Mouse (Mus musculus): ENCODE results near the gene Pik3c2b. TPM values are rescaled to one million over a fixed set of nuclear protein-coding genes. Genes with fewer than 3 reads are reported as not detected.

Gene Pik3c2b
- polyA plus RNA-seq, 1 experiment from 2014 or later: 16.3 TPM

DNA sequence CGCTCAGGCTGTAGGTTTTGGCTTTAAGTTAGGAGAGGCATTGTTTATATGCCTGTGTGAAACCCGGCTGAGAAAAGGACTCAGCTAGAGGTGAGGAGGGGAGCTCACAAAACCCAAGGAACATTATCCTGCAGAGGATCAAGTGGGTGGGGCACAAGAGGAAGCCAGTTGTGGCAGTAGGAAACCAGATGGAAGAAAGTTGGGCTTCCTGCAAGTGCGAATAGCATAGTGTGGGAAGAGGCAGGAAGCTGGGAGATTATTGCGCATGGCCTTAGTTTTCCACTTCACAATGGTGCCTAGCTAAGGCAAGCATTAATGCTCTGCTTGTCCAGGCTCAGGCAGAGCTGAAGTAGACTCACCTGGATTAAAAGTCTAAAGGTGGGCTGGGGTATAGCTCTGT, 15.2 kb downstream of the Pik3c2b start:
- DNase-seq (ENCODE audit: low spot score, missing footprints) (no peak), ATAC-seq (ENCODE audit: low FRiP score) (no peak)
- Histone ChIP-seq H3K9me3 (ENCODE audit: control insufficient read depth, low read length) (no peaks in the 10 kb centered on the region), H3K27me3 (ENCODE audit: control insufficient read depth, insufficient read depth, low read length) (no peaks in the 10 kb centered on the region), H3K36me3 (ENCODE audit: control insufficient read depth, insufficient read depth, low read length) (peaks cover 5% of the 10 kb centered on the region; the same call in 1 of the 2 replicates), H3K9ac (ENCODE audit: low read length) (no peak overlapping the region), H3K4me1 (ENCODE audit: control insufficient read depth, insufficient read depth, low read length) (no peaks in the 10 kb centered on the region), H3K4me2 (no peak overlapping the region), H3K4me3 (ENCODE audit: low read depth, low read length) (no peak overlapping the region), H3K27ac (ENCODE audit: low read depth, low read length) (no peak overlapping the region)
- 54% methylated on average over 4 of the region's 4 CpGs for WGBS

DNA sequence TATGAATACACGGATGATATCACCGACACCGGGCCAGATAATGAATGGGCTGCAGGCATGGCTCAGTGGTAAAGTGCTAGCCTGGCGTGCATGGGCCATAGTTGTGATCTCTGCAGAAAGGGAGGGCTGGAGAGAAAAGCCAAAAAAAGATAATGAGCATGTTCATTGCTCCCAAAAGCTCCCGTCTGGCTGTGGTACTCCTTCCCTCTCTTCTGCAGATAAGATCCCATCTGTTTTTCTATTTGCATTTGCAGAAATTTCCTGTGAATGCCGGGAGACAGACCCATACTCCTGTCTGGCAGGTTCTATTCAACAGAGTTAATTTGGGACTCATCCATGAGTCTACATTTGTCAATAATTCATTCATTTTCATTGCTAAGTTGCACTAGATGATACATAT, 17.7 kb downstream of the Pik3c2b start:
- ATAC-seq (ENCODE audit: low FRiP score) (no peak), DNase-seq (ENCODE audit: low spot score, missing footprints) (no peak)
- H3K4me3 ChIP-seq (ENCODE audit: low read depth, low read length): no peak overlapping the region
- H3K9me3 ChIP-seq (ENCODE audit: control insufficient read depth, low read length): no peaks in the 10 kb centered on the region
- H3K4me2 ChIP-seq: no peak overlapping the region
- WGBS: 96% methylated on average over 6 of the region's 6 CpGs
- H3K36me3 ChIP-seq (ENCODE audit: control insufficient read depth, insufficient read depth, low read length): peaks cover 13% of the 10 kb centered on the region; the same call in 1 of the 2 replicates
- no peaks in the 10 kb centered on the region for H3K4me1 ChIP-seq (ENCODE audit: control insufficient read depth, insufficient read depth, low read length)
- H3K9ac ChIP-seq (ENCODE audit: low read length): no peak overlapping the region
- no peak overlapping the region for H3K27ac ChIP-seq (ENCODE audit: low read depth, low read length)
- H3K27me3 ChIP-seq (ENCODE audit: control insufficient read depth, insufficient read depth, low read length): no peaks in the 10 kb centered on the region

DNA sequence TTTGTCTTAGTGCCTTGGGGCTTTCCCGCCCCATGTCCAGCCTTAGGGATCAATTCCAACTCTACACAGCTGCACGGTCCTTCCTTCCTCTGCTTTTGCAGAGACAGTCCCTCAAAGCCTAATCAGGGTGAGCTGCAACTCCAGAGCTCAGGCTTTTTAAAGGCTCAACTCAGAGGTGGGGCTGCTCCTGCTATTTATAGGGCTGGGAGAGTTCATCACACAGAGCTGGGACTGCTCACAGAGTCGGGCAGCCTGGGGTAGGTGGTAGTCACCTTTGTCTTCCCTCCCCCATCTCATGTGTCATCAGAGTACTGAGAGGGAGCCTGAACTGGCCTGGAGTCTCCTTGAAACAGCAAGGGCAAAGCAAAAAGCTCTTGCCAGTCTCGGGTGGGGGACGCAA, 22.8 kb downstream of the Pik3c2b start:
- H3K9me3 ChIP-seq (ENCODE audit: control insufficient read depth, low read length): no peaks in the 10 kb centered on the region
- no peak for DNase-seq (ENCODE audit: low spot score, missing footprints)
- no peaks in the 10 kb centered on the region; the same call in 1 of the 2 replicates for H3K4me1 ChIP-seq (ENCODE audit: control insufficient read depth, insufficient read depth, low read length)
- no peak overlapping the region for H3K4me2 ChIP-seq
- no peak overlapping the region for H3K27ac ChIP-seq (ENCODE audit: low read depth, low read length)
- WGBS: 70% methylated on average over 5 of the region's 5 CpGs
- no peak overlapping the region for H3K4me3 ChIP-seq (ENCODE audit: low read depth, low read length)
- H3K36me3 ChIP-seq (ENCODE audit: control insufficient read depth, insufficient read depth, low read length): peaks cover 13% of the 10 kb centered on the region; the same call in 1 of the 2 replicates
- no peak overlapping the region for H3K9ac ChIP-seq (ENCODE audit: low read length)
- no peaks in the 10 kb centered on the region for H3K27me3 ChIP-seq (ENCODE audit: control insufficient read depth, insufficient read depth, low read length)
- ATAC-seq (ENCODE audit: low FRiP score): no peak

DNA sequence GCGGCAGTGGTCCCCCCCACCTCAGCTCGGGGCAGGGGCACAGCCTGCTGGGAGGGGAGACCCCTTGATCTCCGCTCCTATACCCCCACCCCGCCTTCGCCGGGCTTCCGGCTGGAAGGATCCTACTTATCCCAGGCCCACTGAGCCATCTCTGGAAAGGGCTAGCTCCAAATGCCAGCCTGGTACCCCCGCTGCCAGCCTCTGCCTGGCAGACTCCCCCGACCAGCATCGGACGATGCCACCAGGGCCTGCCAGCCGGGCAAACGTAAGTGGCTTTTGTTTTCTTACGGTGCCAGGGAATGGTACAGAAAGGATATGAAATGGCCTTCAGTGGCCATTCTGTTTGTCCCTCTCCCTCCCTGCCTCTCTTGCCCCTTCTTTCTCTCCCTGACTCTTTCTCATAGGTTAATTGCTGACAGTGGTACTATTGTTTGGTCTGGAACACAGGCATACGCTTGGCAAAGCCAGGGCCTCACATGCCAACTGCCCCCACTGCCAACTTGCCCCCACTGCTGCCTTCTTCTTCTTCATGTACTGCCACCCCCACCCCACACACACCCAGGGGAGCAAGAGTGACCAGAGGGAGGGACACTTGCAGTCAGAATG, 23.3 kb downstream of the Pik3c2b start:
- H3K27me3 ChIP-seq (ENCODE audit: control insufficient read depth, insufficient read depth, low read length): no peaks in the 10 kb centered on the region
- no peaks in the 10 kb centered on the region for H3K9me3 ChIP-seq (ENCODE audit: control insufficient read depth, low read length)
- H3K27ac ChIP-seq (ENCODE audit: low read depth, low read length): no peak overlapping the region
- ATAC-seq (ENCODE audit: low FRiP score): no peak
- no peak overlapping the region for H3K4me3 ChIP-seq (ENCODE audit: low read depth, low read length)
- no peak overlapping the region for H3K9ac ChIP-seq (ENCODE audit: low read length)
- H3K4me1 ChIP-seq (ENCODE audit: control insufficient read depth, insufficient read depth, low read length): no peaks in the 10 kb centered on the region; the same call in 1 of the 2 replicates
- peaks cover 13% of the 10 kb centered on the region; the same call in 1 of the 2 replicates for H3K36me3 ChIP-seq (ENCODE audit: control insufficient read depth, insufficient read depth, low read length)
- no peak for DNase-seq (ENCODE audit: low spot score, missing footprints)
- WGBS: 94% methylated on average over 15 of the region's 15 CpGs
- no peak overlapping the region for H3K4me2 ChIP-seq

DNA sequence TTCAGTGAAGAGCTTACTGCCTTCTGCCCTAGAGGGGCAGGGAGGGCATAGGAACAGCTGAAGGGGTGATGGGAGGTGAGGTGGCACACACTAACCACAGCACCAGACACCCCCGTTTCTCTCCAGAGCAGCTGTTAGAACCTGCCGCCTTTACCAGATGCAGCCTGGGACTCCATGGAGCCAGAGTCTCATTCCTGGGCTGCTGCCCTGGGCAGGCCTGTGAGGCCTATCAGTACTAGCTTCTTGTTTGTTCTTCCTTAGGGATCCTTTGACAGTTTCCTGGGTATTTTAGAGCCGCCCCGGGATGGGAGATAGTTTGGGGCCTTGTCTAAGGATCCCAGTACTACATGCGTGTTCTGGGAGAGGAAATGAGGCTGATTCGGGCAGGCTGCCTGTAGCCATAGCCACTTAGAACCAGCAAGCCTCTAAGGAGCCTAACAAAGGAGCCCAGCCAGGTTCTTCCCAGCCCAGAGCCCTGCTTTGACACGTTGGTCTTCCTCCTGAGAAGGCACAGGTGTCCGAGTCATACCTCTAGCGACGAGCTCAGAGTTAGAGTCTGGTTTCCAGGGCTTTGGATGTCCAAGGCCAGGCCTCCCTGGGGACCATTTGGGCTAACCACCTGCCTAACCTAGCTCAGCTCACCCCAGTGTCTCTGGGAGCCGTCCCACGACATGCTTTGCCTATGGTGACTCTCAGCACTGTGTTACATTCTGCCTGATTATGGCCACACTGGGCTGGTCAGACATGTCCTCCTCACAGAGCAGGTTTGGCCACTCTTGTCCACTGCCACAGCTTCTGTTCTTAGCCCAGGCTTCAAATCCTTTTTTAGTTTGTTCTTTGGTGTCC, 24.0 kb downstream of the Pik3c2b start:
- H3K4me3 ChIP-seq (ENCODE audit: low read depth, low read length): no peak overlapping the region
- DNase-seq (ENCODE audit: low spot score, missing footprints) (no peak), ATAC-seq (ENCODE audit: low FRiP score) (no peak)
- H3K4me1 ChIP-seq (ENCODE audit: control insufficient read depth, insufficient read depth, low read length): no peaks in the 10 kb centered on the region; the same call in 1 of the 2 replicates
- no peaks in the 10 kb centered on the region for H3K27me3 ChIP-seq (ENCODE audit: control insufficient read depth, insufficient read depth, low read length)
- peaks cover 12% of the 10 kb centered on the region for H3K36me3 ChIP-seq (ENCODE audit: control insufficient read depth, insufficient read depth, low read length)
- H3K4me2 ChIP-seq: no peak overlapping the region
- WGBS: 86% methylated on average over 12 of the region's 12 CpGs
- H3K9me3 ChIP-seq (ENCODE audit: control insufficient read depth, low read length): no peaks in the 10 kb centered on the region
- H3K9ac ChIP-seq (ENCODE audit: low read length): no peak overlapping the region
- H3K27ac ChIP-seq (ENCODE audit: low read depth, low read length): no peak overlapping the region

DNA sequence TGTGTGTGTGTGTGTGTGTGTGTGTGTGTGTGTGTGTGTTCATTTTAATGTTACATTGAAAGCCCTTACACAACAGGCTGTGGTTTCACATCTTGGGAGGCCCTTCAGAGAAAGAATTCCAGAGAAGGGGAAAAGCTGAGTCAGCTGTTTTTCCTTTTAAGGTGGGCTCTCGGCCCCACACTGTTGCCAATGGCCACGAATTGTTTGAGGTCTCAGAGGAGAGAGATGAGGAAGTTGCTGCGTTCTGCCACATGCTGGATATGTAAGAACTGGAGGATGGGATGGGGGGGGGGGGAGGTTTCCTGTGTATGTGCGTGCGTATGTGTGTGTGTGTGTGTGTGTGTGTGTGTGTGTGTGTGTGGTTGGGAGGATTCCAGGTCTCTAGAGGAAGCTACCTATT, 24.7 kb downstream of the Pik3c2b start:
- Histone ChIP-seq H3K27ac (ENCODE audit: low read depth, low read length) (no peak overlapping the region), H3K4me1 (ENCODE audit: control insufficient read depth, insufficient read depth, low read length) (no peaks in the 10 kb centered on the region; the same call in 1 of the 2 replicates), H3K4me3 (ENCODE audit: low read depth, low read length) (no peak overlapping the region), H3K4me2 (no peak overlapping the region), H3K27me3 (ENCODE audit: control insufficient read depth, insufficient read depth, low read length) (no peaks in the 10 kb centered on the region), H3K36me3 (ENCODE audit: control insufficient read depth, insufficient read depth, low read length) (peaks cover 17% of the 10 kb centered on the region), H3K9ac (ENCODE audit: low read length) (no peak overlapping the region), H3K9me3 (ENCODE audit: control insufficient read depth, low read length) (no peaks in the 10 kb centered on the region)
- ATAC-seq (ENCODE audit: low FRiP score): no peak
- DNase-seq (ENCODE audit: low spot score, missing footprints): no peak
- WGBS: 47% methylated on average over 3 of the region's 5 CpGs

DNA sequence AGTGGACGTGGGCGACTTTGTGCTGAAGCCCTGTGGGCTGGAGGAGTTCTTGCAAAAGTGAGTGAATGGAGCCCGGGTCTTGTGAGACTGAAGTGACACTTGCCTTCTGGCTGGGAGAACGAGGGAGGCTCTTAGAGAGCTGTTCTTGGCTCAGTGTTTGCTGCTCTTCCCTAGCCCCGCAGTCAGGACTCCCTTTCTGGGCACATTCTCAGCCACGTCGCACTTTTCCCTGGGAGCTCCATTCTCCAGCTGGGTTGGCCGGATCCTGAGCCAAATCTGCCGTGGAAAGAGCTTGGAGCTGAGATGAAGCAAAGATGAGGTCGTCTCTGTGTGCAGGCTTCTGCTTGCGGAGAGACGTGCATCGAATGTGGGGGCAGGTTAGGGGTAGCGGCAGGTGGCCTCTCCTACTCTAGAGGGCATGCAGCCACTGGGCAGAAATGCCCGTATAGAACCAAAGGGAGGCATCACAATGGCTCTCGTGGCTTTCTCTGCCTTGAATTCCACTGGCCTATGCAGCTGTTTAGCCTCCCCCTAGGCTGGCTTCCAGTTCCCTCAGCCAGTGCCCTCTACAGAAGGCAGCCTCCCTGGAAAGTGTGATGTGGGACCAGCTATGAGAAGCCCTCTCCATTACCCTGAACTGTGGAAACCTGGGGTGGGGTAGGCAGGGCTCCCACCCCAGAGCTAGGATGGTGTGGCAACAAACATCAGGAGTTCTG, 26.4 kb downstream of the Pik3c2b start:
- H3K4me2 ChIP-seq: no peak overlapping the region
- peaks cover 19% of the 10 kb centered on the region for H3K36me3 ChIP-seq (ENCODE audit: control insufficient read depth, insufficient read depth, low read length)
- H3K9me3 ChIP-seq (ENCODE audit: control insufficient read depth, low read length): no peaks in the 10 kb centered on the region
- DNase-seq (ENCODE audit: low spot score, missing footprints): no peak
- no peak overlapping the region for H3K9ac ChIP-seq (ENCODE audit: low read length)
- peaks cover 6% of the 10 kb centered on the region for H3K4me1 ChIP-seq (ENCODE audit: control insufficient read depth, insufficient read depth, low read length)
- no peak overlapping the region for H3K4me3 ChIP-seq (ENCODE audit: low read depth, low read length)
- no peak for ATAC-seq (ENCODE audit: low FRiP score)
- no peak overlapping the region for H3K27ac ChIP-seq (ENCODE audit: low read depth, low read length)
- WGBS: 74% methylated on average over 16 of the region's 16 CpGs
- no peaks in the 10 kb centered on the region for H3K27me3 ChIP-seq (ENCODE audit: control insufficient read depth, insufficient read depth, low read length)

DNA sequence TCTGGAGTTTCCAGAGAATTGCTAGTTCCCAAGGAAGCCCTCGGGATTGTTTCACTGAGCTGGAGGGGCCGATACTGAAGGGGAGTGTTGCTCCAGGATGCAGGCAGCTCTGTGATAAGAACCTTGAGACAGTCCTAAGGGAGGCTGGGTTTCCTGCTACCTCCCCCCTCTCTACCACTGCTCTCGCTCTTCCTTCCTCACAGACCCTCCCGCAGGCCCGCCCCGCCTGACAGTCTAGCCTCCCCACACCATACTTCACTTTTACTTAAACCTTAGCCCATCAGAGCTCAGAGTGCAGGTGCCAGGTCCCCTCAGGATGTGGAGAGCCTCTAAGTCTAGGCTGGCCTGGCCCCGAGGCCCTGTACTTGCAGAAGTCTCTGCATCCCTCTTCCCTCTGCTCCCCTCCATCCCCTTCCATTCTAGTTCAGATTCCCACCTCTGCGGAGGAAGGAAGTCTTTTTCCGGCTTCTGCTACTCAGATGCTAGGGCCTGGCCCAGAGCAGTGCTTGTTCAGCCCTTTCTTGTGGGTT, 27.9 kb downstream of the Pik3c2b start:
- H3K27ac ChIP-seq (ENCODE audit: low read depth, low read length): no peak overlapping the region
- peaks cover 18% of the 10 kb centered on the region for H3K36me3 ChIP-seq (ENCODE audit: control insufficient read depth, insufficient read depth, low read length)
- H3K9ac ChIP-seq (ENCODE audit: low read length): no peak overlapping the region
- 56% methylated on average over 9 of the region's 9 CpGs for WGBS
- no peak for DNase-seq (ENCODE audit: low spot score, missing footprints)
- no peak for ATAC-seq (ENCODE audit: low FRiP score)
- no peaks in the 10 kb centered on the region for H3K27me3 ChIP-seq (ENCODE audit: control insufficient read depth, insufficient read depth, low read length)
- peaks cover 18% of the 10 kb centered on the region for H3K4me1 ChIP-seq (ENCODE audit: control insufficient read depth, insufficient read depth, low read length)
- no peaks in the 10 kb centered on the region for H3K9me3 ChIP-seq (ENCODE audit: control insufficient read depth, low read length)
- H3K4me3 ChIP-seq (ENCODE audit: low read depth, low read length): no peak overlapping the region
- H3K4me2 ChIP-seq: no peak overlapping the region
